35 mouse cellular contexts compared by ENCODE assay signal in the genomic region with DNA sequence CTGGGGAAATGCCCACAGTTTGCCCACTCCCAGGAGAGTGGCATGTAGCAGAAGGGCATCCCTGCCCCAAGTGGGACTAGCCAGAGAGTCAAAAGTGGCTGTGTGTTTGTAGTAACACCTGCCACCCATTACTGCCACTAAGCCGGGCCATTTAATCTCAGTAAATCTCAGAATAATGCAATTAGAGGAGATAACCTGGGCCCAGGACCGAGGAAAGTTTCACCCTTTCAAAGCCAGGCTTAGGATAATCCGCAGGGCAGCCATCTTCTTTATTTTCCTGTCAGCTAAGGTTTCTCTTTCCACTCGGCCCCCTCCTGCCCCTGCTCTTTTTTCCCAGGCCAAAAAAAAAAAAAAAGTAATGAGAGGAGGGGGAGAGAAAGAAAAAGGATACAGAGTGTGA.
"Had no signal": no experiment of that assay in that cellular context is flagged by ENCODE, and none has a peak within 500 bp of the region (broad histone marks: within the 10 kb centered on the region; RNA-seq: fewer than 3 reads in every experiment).

No protein-coding gene starts in this region.

- H3K27me3 ChIP-seq: heart, embryonic 12.5 days; heart, embryonic 13.5 days; heart, embryonic 15.5 days; hindbrain, embryonic 13.5 days; hindbrain, embryonic 15.5 days; kidney, embryonic 15.5 days had no signal

- H3K27ac ChIP-seq: heart, embryonic 10.5 days; heart, embryonic 13.5 days; heart, embryonic 15.5 days; hindbrain, embryonic 10.5 days; hindbrain, embryonic 12.5 days; hindbrain, embryonic 13.5 days; hindbrain, embryonic 14.5 days; hindbrain, embryonic 15.5 days; hindbrain, postnatal 0 days; intestine, embryonic 15.5 days; kidney, embryonic 15.5 days; kidney, postnatal 0 days; layer of hippocampus, adult 2 months had no signal

- ATAC-seq: hindbrain, embryonic 16.5 days; hindbrain, postnatal 0 days; inflammation-experienced regulatory T-cells, adult 6 months; intestine, embryonic 15.5 days; intestine, embryonic 16.5 days; intestine, postnatal 0 days had no signal

- H3K4me1 ChIP-seq: hindbrain, embryonic 13.5 days; hindbrain, embryonic 15.5 days had no signal

- H3K4me2 ChIP-seq: heart, embryonic 11.5 days; heart, embryonic 12.5 days; heart, embryonic 13.5 days; heart, embryonic 15.5 days; hindbrain, embryonic 12.5 days; hindbrain, embryonic 13.5 days; hindbrain, embryonic 14.5 days; hindbrain, embryonic 15.5 days; intestine, embryonic 15.5 days; kidney, embryonic 15.5 days had no signal

- H3K9me3 ChIP-seq: heart, embryonic 10.5 days; heart, embryonic 12.5 days; heart, embryonic 13.5 days; heart, embryonic 15.5 days; hindbrain, embryonic 10.5 days; hindbrain, embryonic 12.5 days; hindbrain, embryonic 13.5 days; hindbrain, embryonic 15.5 days; intestine, embryonic 15.5 days; kidney, embryonic 15.5 days had no signal

- H3K9ac ChIP-seq: heart, embryonic 12.5 days; heart, embryonic 13.5 days; heart, embryonic 15.5 days; hindbrain, embryonic 12.5 days; hindbrain, embryonic 13.5 days; hindbrain, embryonic 14.5 days; hindbrain, embryonic 15.5 days; intestine, embryonic 15.5 days; kidney, embryonic 15.5 days had no signal

- DNase-seq: heart, postnatal 10 days; heart, postnatal 14 days; heart, postnatal 36 days; heart, postnatal 4 days; kidney, adult 11 months; kidney, adult 18-20 months; kidney, adult 2 months; kidney, adult 8-10 months; kidney, adult 9 months; kidney, postnatal 10 days; kidney, postnatal 14 days; kidney, postnatal 25 days; kidney, postnatal 36 days; kidney, postnatal 4 days; layer of hippocampus, adult 9-11 months; layer of hippocampus, postnatal 36 days had no signal

- H3K36me3 ChIP-seq: heart, embryonic 10.5 days; heart, embryonic 12.5 days; heart, embryonic 13.5 days; heart, embryonic 15.5 days; hindbrain, embryonic 10.5 days; hindbrain, embryonic 12.5 days; hindbrain, embryonic 13.5 days; hindbrain, embryonic 15.5 days; intestine, embryonic 15.5 days; kidney, embryonic 15.5 days had no signal

- H3K4me3 ChIP-seq: heart, embryonic 10.5 days; heart, embryonic 12.5 days; heart, embryonic 13.5 days; heart, embryonic 15.5 days; hindbrain, embryonic 10.5 days; hindbrain, embryonic 12.5 days; hindbrain, embryonic 13.5 days; hindbrain, embryonic 15.5 days; intestine, embryonic 15.5 days; kidney, embryonic 15.5 days; layer of hippocampus, adult 2 months had no signal
